Mouse (Mus musculus): ENCODE measurements around the gene A930002H24Rik. TPM values are rescaled to one million over a fixed set of nuclear protein-coding genes. Genes with fewer than 3 reads are reported as not detected.

The A930002H24Rik gene
- polyA plus RNA-seq, 1 experiment from 2014 or later: 1.3 TPM

- no peaks in the 10 kb centered on the region for H3K9me3 ChIP-seq (replicated peaks; ENCODE audit: control insufficient read depth, low read length)
- WGBS: 67% methylated on average over 5 of the region's 5 CpGs
These were observed 18.7 kb downstream of the A930002H24Rik start for GRCm38 (mm10) chr17:63844936-63845335.

GRCm38 (mm10) chr17:63842226-63842625, 21.4 kb downstream of the A930002H24Rik start:
- Histone ChIP-seq H3K4me3 (ENCODE audit: low read depth, low read length) (no peak overlapping the region), H3K4me1 (ENCODE audit: control insufficient read depth, insufficient read depth, low read length) (no peaks in the 10 kb centered on the region), H3K27ac (ENCODE audit: low read depth, low read length) (no peak overlapping the region), H3K9ac (ENCODE audit: low read length) (no peak overlapping the region), H3K4me2 (ENCODE audit: low read length) (no peak overlapping the region), H3K9me3 (replicated peaks; ENCODE audit: control insufficient read depth, low read length) (no peaks in the 10 kb centered on the region), H3K36me3 (ENCODE audit: control insufficient read depth, insufficient read depth, low read length) (no peaks in the 10 kb centered on the region), H3K27me3 (replicated peaks; ENCODE audit: control insufficient read depth, insufficient read depth, low read length) (no peaks in the 10 kb centered on the region)
- WGBS: 79% methylated on average over 1 of the region's 1 CpGs
- DNase-seq (ENCODE audit: low spot score) (no peak), ATAC-seq (no peak)

More at GRCm38 (mm10) chr17:63844936-63845335, 18.7 kb downstream of the A930002H24Rik start:
- Histone ChIP-seq H3K27ac (ENCODE audit: low read depth, low read length) (no peak overlapping the region), H3K27me3 (replicated peaks; ENCODE audit: control insufficient read depth, insufficient read depth, low read length) (no peaks in the 10 kb centered on the region), H3K4me3 (ENCODE audit: low read depth, low read length) (no peak overlapping the region), H3K4me2 (ENCODE audit: low read length) (no peak overlapping the region), H3K36me3 (ENCODE audit: control insufficient read depth, insufficient read depth, low read length) (no peaks in the 10 kb centered on the region), H3K4me1 (ENCODE audit: control insufficient read depth, insufficient read depth, low read length) (no peaks in the 10 kb centered on the region), H3K9ac (ENCODE audit: low read length) (no peak overlapping the region)
- DNase-seq (ENCODE audit: low spot score) (no peak), ATAC-seq (no peak)

DNA sequence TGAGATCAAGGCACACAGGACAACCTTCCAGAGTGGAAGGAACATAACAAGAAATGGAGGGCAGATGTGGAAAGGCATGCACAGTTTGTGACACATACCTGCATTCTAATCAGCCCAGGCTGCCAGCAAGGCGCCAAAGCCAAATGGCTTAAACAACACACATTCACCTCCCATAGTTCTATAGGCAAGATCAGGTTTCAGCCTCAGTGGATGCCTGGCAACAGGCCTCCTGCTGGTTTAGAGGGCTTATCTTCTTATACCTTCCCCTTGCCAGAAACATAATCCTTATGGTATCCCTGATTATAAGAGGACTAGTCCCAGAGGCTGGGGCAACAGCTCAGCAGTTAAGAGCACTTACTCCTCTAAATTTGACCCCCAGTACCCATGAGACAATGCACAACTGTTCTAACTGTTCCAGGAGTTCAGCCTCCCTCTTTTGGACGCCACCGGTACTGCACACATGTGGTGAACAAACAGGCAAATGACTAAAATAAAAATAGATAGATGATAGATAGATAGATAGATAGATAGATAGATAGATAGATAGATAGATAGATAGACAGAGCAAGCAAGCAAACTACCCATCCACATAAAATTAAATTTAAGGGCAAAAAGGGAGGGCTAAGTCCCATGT, 23.8 kb downstream of the A930002H24Rik start:
- Histone ChIP-seq H3K4me2 (ENCODE audit: low read length) (no peak overlapping the region), H3K4me3 (ENCODE audit: low read depth, low read length) (no peak overlapping the region), H3K27me3 (replicated peaks; ENCODE audit: control insufficient read depth, insufficient read depth, low read length) (no peaks in the 10 kb centered on the region), H3K4me1 (ENCODE audit: control insufficient read depth, insufficient read depth, low read length) (peaks cover 5% of the 10 kb centered on the region; the same call in 1 of the 2 replicates), H3K9me3 (replicated peaks; ENCODE audit: control insufficient read depth, low read length) (no peaks in the 10 kb centered on the region), H3K9ac (ENCODE audit: low read length) (no peak overlapping the region), H3K27ac (ENCODE audit: low read depth, low read length) (no peak overlapping the region), H3K36me3 (ENCODE audit: control insufficient read depth, insufficient read depth, low read length) (no peaks in the 10 kb centered on the region)
- ATAC-seq (no peak), DNase-seq (ENCODE audit: low spot score) (no peak)
- WGBS: 79% methylated on average over 3 of the region's 3 CpGs

- Histone ChIP-seq H3K27me3 (replicated peaks; ENCODE audit: control insufficient read depth, insufficient read depth, low read length) (no peaks in the 10 kb centered on the region), H3K4me2 (ENCODE audit: low read length) (no peak overlapping the region), H3K4me1 (ENCODE audit: control insufficient read depth, insufficient read depth, low read length) (peaks cover 5% of the 10 kb centered on the region; the same call in 1 of the 2 replicates), H3K27ac (ENCODE audit: low read depth, low read length) (no peak overlapping the region), H3K9me3 (replicated peaks; ENCODE audit: control insufficient read depth, low read length) (no peaks in the 10 kb centered on the region), H3K4me3 (ENCODE audit: low read depth, low read length) (no peak overlapping the region), H3K36me3 (ENCODE audit: control insufficient read depth, insufficient read depth, low read length) (no peaks in the 10 kb centered on the region), H3K9ac (ENCODE audit: low read length) (no peak overlapping the region)
- no peak for DNase-seq (ENCODE audit: low spot score)
- WGBS: 94% methylated on average over 8 of the region's 8 CpGs
- no peak for ATAC-seq
These were observed 25.4 kb downstream of the A930002H24Rik start for GRCm38 (mm10) chr17:63838144-63838543.

- H3K4me2 ChIP-seq (ENCODE audit: low read length): no peak overlapping the region
- no peak overlapping the region for H3K9ac ChIP-seq (ENCODE audit: low read length)
- H3K9me3 ChIP-seq (replicated peaks; ENCODE audit: control insufficient read depth, low read length): no peaks in the 10 kb centered on the region
- no peaks in the 10 kb centered on the region for H3K27me3 ChIP-seq (replicated peaks; ENCODE audit: control insufficient read depth, insufficient read depth, low read length)
- DNase-seq (ENCODE audit: low spot score) (peak; percentile 60), ATAC-seq (peak; percentile 72; the same call in 1 of the 2 replicates)
- no peaks in the 10 kb centered on the region for H3K36me3 ChIP-seq (ENCODE audit: control insufficient read depth, insufficient read depth, low read length)
- H3K4me1 ChIP-seq (ENCODE audit: control insufficient read depth, insufficient read depth, low read length): peaks cover 5% of the 10 kb centered on the region; the same call in 1 of the 2 replicates
- no peak overlapping the region for H3K27ac ChIP-seq (ENCODE audit: low read depth, low read length)
- 63% methylated on average over 8 of the region's 8 CpGs for WGBS
- no peak overlapping the region for H3K4me3 ChIP-seq (ENCODE audit: low read depth, low read length)
These were observed 26.9 kb downstream of the A930002H24Rik start for GRCm38 (mm10) chr17:63836641-63837040.

DNA sequence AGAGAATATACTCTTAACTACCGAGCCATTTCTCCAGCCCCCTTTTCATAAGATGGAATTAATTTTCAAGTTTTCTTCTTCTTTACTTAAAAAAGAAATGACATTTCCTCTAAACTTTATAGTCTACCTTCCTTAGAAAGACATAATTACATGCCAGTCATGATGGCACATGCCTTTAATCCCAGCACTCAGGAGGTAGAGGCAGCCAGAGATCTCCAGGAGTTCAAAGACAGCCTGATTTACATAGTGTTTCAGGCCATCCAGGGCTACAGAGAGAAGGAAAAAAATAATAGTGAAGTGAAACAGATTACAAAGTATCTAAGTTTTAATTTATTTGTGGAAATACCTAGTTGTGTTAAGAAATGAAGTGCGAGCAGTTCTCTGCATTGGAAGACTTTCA, 27.4 kb downstream of the A930002H24Rik start:
- no peaks in the 10 kb centered on the region for H3K9me3 ChIP-seq (replicated peaks; ENCODE audit: control insufficient read depth, low read length)
- H3K27me3 ChIP-seq (replicated peaks; ENCODE audit: control insufficient read depth, insufficient read depth, low read length): no peaks in the 10 kb centered on the region
- WGBS: 77% methylated on average over 2 of the region's 2 CpGs
- ATAC-seq: peak; percentile 27; the same call in 1 of the 2 replicates
- peaks cover 5% of the 10 kb centered on the region; the same call in 1 of the 2 replicates for H3K4me1 ChIP-seq (ENCODE audit: control insufficient read depth, insufficient read depth, low read length)
- H3K36me3 ChIP-seq (ENCODE audit: control insufficient read depth, insufficient read depth, low read length): no peaks in the 10 kb centered on the region
- no peak for DNase-seq (ENCODE audit: low spot score)
- H3K4me2 ChIP-seq (ENCODE audit: low read length): no peak overlapping the region
- H3K4me3 ChIP-seq (ENCODE audit: low read depth, low read length): no peak overlapping the region
- no peak overlapping the region for H3K27ac ChIP-seq (ENCODE audit: low read depth, low read length)
- no peak overlapping the region for H3K9ac ChIP-seq (ENCODE audit: low read length)

DNA sequence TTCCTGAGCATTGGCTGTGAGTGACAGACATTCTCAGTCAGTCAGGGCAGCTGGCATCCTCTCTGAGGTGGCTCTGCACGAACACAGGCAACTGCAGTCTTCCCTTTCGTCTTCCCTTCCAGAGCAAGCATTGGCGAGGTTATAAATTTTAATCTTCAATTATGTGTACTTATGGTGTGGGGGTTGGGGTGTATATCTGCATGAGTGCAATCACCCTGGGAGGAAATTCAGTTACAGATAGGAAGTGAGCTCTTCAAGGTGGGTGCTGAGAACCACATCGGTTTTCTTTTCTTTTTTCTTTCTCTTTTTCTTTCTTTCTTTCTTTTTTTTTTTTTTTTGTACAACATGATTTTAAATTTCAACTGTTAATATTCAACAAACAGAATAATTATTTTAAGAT, 32.0 kb downstream of the A930002H24Rik start:
- H3K4me2 ChIP-seq (ENCODE audit: low read length): no peak overlapping the region
- no peak overlapping the region for H3K9ac ChIP-seq (ENCODE audit: low read length)
- WGBS: 76% methylated on average over 4 of the region's 4 CpGs
- no peak overlapping the region for H3K4me3 ChIP-seq (ENCODE audit: low read depth, low read length)
- H3K4me1 ChIP-seq (ENCODE audit: control insufficient read depth, insufficient read depth, low read length): peaks cover under 1% of the 10 kb centered on the region; the same call in 1 of the 2 replicates
- no peaks in the 10 kb centered on the region for H3K36me3 ChIP-seq (ENCODE audit: control insufficient read depth, insufficient read depth, low read length)
- no peak overlapping the region for H3K27ac ChIP-seq (ENCODE audit: low read depth, low read length)
- H3K27me3 ChIP-seq (replicated peaks; ENCODE audit: control insufficient read depth, insufficient read depth, low read length): no peaks in the 10 kb centered on the region
- DNase-seq (ENCODE audit: low spot score) (no peak), ATAC-seq (no peak)
- H3K9me3 ChIP-seq (replicated peaks; ENCODE audit: control insufficient read depth, low read length): no peaks in the 10 kb centered on the region

- no peaks in the 10 kb centered on the region for H3K9me3 ChIP-seq (replicated peaks; ENCODE audit: control insufficient read depth, low read length)
- H3K4me3 ChIP-seq (ENCODE audit: low read depth, low read length): no peak overlapping the region
- H3K4me1 ChIP-seq (ENCODE audit: control insufficient read depth, insufficient read depth, low read length): no peaks in the 10 kb centered on the region
- H3K36me3 ChIP-seq (ENCODE audit: control insufficient read depth, insufficient read depth, low read length): no peaks in the 10 kb centered on the region
- H3K9ac ChIP-seq (ENCODE audit: low read length): no peak overlapping the region
- no peak overlapping the region for H3K27ac ChIP-seq (ENCODE audit: low read depth, low read length)
- no peak overlapping the region for H3K4me2 ChIP-seq (ENCODE audit: low read length)
- H3K27me3 ChIP-seq (replicated peaks; ENCODE audit: control insufficient read depth, insufficient read depth, low read length): no peaks in the 10 kb centered on the region
- WGBS: 56% methylated on average over 5 of the region's 5 CpGs
- ATAC-seq (no peak), DNase-seq (ENCODE audit: low spot score) (no peak)
These were observed 34.8 kb downstream of the A930002H24Rik start for GRCm38 (mm10) chr17:63828561-63829332.

DNA sequence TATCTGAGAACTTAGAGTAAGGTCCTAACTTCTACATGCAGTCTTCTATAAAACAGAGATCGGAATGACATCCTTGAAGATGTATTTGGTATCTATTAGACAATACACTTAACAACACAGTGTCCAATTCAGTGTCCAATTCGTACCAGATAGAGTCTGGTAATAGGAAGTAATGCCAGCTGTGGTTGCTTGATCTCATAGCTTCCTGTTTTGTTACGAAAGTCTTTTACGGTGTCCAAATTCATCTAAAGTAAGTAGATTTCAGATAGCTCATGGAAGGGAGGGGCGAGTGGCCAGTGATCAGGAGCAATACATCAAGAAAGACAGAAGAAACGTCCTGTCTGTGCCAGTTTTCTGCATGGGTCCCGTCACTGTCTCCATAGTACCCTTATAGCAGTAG, 36.8 kb downstream of the A930002H24Rik start:
- ATAC-seq (no peak), DNase-seq (ENCODE audit: low spot score) (no peak)
- WGBS: 90% methylated on average over 7 of the region's 7 CpGs
- no peak overlapping the region for H3K27ac ChIP-seq (ENCODE audit: low read depth, low read length)
- H3K4me2 ChIP-seq (ENCODE audit: low read length): no peak overlapping the region
- no peaks in the 10 kb centered on the region for H3K27me3 ChIP-seq (replicated peaks; ENCODE audit: control insufficient read depth, insufficient read depth, low read length)
- H3K9me3 ChIP-seq (replicated peaks; ENCODE audit: control insufficient read depth, low read length): no peaks in the 10 kb centered on the region
- no peak overlapping the region for H3K4me3 ChIP-seq (ENCODE audit: low read depth, low read length)
- H3K4me1 ChIP-seq (ENCODE audit: control insufficient read depth, insufficient read depth, low read length): no peaks in the 10 kb centered on the region
- H3K9ac ChIP-seq (ENCODE audit: low read length): no peak overlapping the region
- no peaks in the 10 kb centered on the region for H3K36me3 ChIP-seq (ENCODE audit: control insufficient read depth, insufficient read depth, low read length)

Measured in forebrain, embryonic 14.5 days (tissue).